Mouse (Mus musculus): ENCODE data around the gene R3hcc1l.

DNA sequence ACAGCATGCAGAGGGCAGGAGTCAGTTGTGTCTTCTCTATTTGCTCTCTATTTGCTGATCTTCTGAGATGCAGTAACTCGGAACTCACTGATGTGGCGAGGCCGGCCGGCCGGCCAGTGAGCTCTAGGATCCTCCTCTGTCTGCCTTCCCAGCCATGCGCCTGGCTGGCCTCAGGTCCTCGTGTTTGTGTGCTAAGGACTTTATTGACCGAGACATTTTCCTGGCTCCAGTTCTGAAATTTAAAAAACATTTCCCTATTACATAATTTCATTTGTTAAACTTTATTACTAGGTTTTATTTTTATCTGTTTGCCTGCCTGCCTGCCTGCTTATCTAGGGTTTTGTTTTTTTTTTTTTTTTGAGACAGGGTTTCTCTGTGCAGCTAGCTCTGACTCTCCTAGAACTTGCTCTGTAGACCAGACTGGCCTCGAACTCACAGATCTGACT, 11.5 kb downstream of the R3hcc1l start:
- TF ChIP-seq CTCF (IDR thresholded peaks at IDR 0.05): no peak
- TF ChIP-seq EP300 (IDR thresholded peaks at IDR 0.05): no peak
